Comparison of ENCODE assay signal across 8 mouse cellular contexts in the genomic region with DNA sequence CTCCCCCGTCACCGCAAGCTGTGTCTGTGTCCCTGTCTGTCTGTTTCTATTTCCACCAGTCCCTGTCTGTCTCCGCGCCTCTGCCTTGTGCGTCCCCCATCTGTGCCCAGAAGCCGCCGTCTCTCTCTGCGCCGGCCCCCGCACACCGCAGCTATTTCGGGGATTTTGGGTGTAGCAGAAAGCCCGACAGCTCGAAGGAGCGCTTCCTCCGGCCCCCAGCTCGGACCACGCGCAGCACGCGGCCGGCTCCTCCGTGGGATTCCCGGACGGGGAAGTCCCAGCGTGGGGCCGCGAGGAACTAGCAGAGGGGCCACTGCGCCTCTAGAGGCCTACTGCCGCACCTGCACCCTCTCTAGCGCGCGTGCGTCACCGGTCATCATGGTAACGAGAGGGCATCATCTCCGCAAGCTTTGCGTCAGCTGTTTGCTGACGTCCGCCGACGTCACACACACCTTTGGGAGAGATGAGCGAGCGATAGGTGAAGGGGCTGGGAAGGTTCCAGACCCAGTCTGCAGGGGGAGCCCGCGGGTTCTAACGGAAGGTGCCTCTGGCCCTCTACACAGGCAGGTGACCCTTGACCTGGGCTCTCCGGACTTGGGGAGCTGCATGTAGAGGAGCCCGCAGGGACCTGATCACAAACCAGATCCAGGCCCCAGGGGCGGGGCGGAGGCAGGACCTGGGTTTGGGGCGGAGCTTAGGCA. TPM values are rescaled to one million over a fixed set of nuclear protein-coding genes. Genes with fewer than 3 reads are reported as not detected.
DNase-seq lines count a peak whose midpoint lies in the region; ATAC-seq and TF ChIP-seq lines count a peak whose summit lies in the region.

No protein-coding gene starts in this region.

- peak overlapping the region; percentile 76 for H3K4me3 ChIP-seq in gastrocnemius, adult 2 months
- peak overlapping the region; percentile 45 for H3K4me3 ChIP-seq in hindbrain, postnatal 0 days (ENCODE audit: low read length)

- peak; percentile 97 for DNase-seq in T-cell, adult 2 months (ENCODE audit: low spot score)
- peak; percentile 76 to 92 for DNase-seq in cerebellum, postnatal 4 days (ENCODE audit: low spot score in 2 of 2)
- peak; percentile 90 for DNase-seq in gastrocnemius, adult 2 months
- peak; percentile 92 for DNase-seq in hindbrain, postnatal 0 days (ENCODE audit: low spot score)
- DNase-seq in left cerebral cortex, adult 8-10 months (ENCODE audit: low spot score in 2 of 2): peak; percentile 92 to 95
- DNase-seq in right cerebral cortex, adult 18-20 months: peak; percentile 95
- DNase-seq in urinary bladder, adult 2 months (ENCODE audit: low spot score): peak; percentile 72

- H3K4me2 ChIP-seq in hindbrain, postnatal 0 days (ENCODE audit: low read depth, low read length): peak overlapping the region; percentile 70

- H3K4me1 ChIP-seq in hindbrain, postnatal 0 days (ENCODE audit: insufficient read depth, low read length): peaks cover 5% of the 10 kb centered on the region; the same call in 1 of the 2 replicates

- H3K9me3 ChIP-seq in hindbrain, postnatal 0 days (ENCODE audit: low read length): no peaks in the 10 kb centered on the region

- no peaks in the 10 kb centered on the region for H3K36me3 ChIP-seq in hindbrain, postnatal 0 days (ENCODE audit: insufficient read depth, low read length)

- intact Hi-C loops in gastrocnemius, adult 2 months (cut with DNase I): no loop called here

- H3K27me3 ChIP-seq in hindbrain, postnatal 0 days (ENCODE audit: insufficient read depth, low read length): peaks cover 24% of the 10 kb centered on the region

- H3K9ac ChIP-seq in hindbrain, postnatal 0 days (replicated peaks; ENCODE audit: low read length): peak overlapping the region; percentile 43

- H3K27ac ChIP-seq in gastrocnemius, adult 2 months: peak overlapping the region; percentile 85
- no peak overlapping the region for H3K27ac ChIP-seq in hindbrain, postnatal 0 days

- TF ChIP-seq CTCF in gastrocnemius, adult 2 months (IDR thresholded peaks at IDR 0.05): peak; percentile 93
- peak; percentile 93 for TF ChIP-seq CTCF in hindbrain, postnatal 0 days (IDR thresholded peaks at IDR 0.05; ENCODE audit: low read depth)

- peak; percentile 67 for ATAC-seq in hindbrain, postnatal 0 days
- peak; percentile 97 for ATAC-seq in megakaryocyte, adult 5-6 weeks (ENCODE audit: poor library complexity, severe bottlenecking)

- WGBS in hindbrain, postnatal 0 days: under 1% methylated on average over 52 of the region's 52 CpGs

RNA-seq across cellular contexts. Expression of a gene that starts 4.2 kb away (rescaled TPM):
- 10 to 100 TPM; 39.0 to 66.8 TPM for total RNA-seq in gastrocnemius, adult 2 months (2021)
- total RNA-seq in hindbrain, postnatal 0 days (2014; rRNA removed): 41.3 and 45.0 TPM in 2 replicates
- 46.4 and 47.7 TPM in 2 replicates for polyA plus RNA-seq in hindbrain, postnatal 0 days (2015; fragmentation: Nextera tagmentation; extraction: Ambion mirVana)
- total RNA-seq in left cerebral cortex, adult 8-10 months (2022): 10 to 100 TPM; 91.9 to 94.8 (median 93.7) TPM
- 6.8 and 7.3 TPM in 2 replicates for total RNA-seq in megakaryocyte, adult 5-6 weeks (2015)
- total RNA-seq in megakaryocyte, adult 5-6 weeks (2017): 3.0 and 3.9 TPM in 2 replicates
- 8.3 and 11.6 TPM in 2 replicates for polyA plus RNA-seq in urinary bladder, adult 2 months (2012; rRNA removed)

RNA-seq across cellular contexts. Expression of a gene that starts 11.6 kb away (rescaled TPM):
- total RNA-seq in gastrocnemius, adult 2 months (2021): 100 to 1,000 TPM; 116 to 139 TPM
- 20.1 and 21.4 TPM in 2 replicates for total RNA-seq in hindbrain, postnatal 0 days (2014; rRNA removed)
- 173 and 181 TPM in 2 replicates for polyA plus RNA-seq in hindbrain, postnatal 0 days (2015; fragmentation: Nextera tagmentation; extraction: Ambion mirVana)
- total RNA-seq in left cerebral cortex, adult 8-10 months (2022): 100 to 1,000 TPM; 116 to 150 (median 135) TPM
- total RNA-seq in megakaryocyte, adult 5-6 weeks (2015): 39.6 and 49.0 TPM in 2 replicates
- total RNA-seq in megakaryocyte, adult 5-6 weeks (2017): 149 and 165 TPM in 2 replicates
- 198 and 211 TPM in 2 replicates for polyA plus RNA-seq in urinary bladder, adult 2 months (2012; rRNA removed)

RNA-seq across cellular contexts. Expression of a gene that starts 30.3 kb away (rescaled TPM):
- 1 to 10 TPM; 4.4 to 5.9 TPM for total RNA-seq in gastrocnemius, adult 2 months (2021)
- 10.8 and 15.4 TPM in 2 replicates for total RNA-seq in hindbrain, postnatal 0 days (2014; rRNA removed)
- polyA plus RNA-seq in hindbrain, postnatal 0 days (2015; fragmentation: Nextera tagmentation; extraction: Ambion mirVana): 5.7 and 6.2 TPM in 2 replicates
- total RNA-seq in left cerebral cortex, adult 8-10 months (2022): 10 to 100 TPM; 11.1 to 14.5 (median 13.3) TPM
- 24.9 and 30.9 TPM in 2 replicates for total RNA-seq in megakaryocyte, adult 5-6 weeks (2015)
- 33.5 and 37.0 TPM in 2 replicates for total RNA-seq in megakaryocyte, adult 5-6 weeks (2017)
- polyA plus RNA-seq in urinary bladder, adult 2 months (2012; rRNA removed): 23.9 and 28.5 TPM in 2 replicates
